Mouse (Mus musculus): ENCODE measurements around the gene Tbpl2. TPM values are rescaled to one million over a fixed set of nuclear protein-coding genes. Genes with fewer than 3 reads are reported as not detected.

The Tbpl2 gene
- polyA plus RNA-seq (2014; fragmentation: Illumina TruSeq; extraction: RNeasy Lipid Tissue Mini Kit (QIAGEN cat#74804); ENCODE audit: low replicate concordance), result not detected

DNA sequence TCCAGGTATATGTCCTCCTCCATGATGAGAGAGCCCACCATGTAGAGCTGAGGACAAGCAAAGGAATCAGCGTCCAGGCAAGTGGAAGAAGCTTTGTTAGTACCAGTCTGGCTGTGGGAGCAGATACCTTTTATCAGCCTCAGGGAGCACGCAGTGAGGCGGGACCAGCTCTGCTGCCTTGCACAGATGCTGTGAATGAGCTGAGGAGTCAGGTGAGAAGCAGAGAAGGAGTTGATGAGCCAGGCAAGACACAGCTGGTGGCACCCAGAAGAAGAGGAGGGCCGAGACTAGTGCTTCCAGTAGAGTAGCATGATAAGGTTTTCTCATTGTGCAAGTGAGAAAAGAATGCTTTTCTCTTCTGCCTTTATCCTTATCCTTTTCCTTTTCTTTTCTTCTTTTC, at the start of gene Tbpl2:
TSS of gene Tbpl2 (minus strand) at position 101 of the 400 bp plus-strand sequence.

DNA sequence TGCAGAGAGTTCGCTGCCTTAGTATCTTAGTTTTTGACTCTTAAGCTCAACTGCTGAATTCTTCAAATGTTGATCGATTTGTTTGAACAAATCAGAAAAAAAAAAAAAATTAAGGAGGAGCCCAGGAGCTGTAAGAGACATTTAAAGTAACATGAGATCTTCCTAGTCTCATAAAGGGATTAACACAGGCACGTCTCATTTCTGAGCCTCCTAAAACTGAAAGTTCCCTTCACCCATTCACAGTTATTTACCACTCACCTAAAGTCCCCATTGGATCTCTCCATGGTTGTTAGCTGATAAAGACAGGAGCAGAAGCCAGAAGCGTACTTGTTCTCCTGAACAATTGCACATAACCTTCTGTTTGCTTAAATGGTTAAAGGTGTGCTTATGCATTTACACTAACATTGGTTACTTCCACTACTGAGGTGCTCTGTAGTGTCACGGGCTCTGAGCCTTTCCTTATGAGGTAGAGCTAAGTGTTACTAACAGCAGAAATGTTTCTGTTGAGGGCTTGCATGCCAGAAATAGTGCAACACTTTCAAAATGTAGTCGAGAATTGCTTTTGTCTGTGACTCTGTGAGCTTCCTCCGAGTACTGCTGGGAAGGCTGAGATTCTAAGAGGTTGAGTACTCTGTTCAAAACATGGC, 46.9 kb downstream of the Tbpl2 start, which contains the start of gene Hnmt:
TSS of gene Hnmt (minus strand) at position 51 of the 647 bp plus-strand sequence.

Other genes starting within 250 kb of the Tbpl2 start
- 12.0 TPM for gene Hnmt, start 47.2 kb downstream of the Tbpl2 start, polyA plus RNA-seq (2014; fragmentation: Illumina TruSeq; extraction: RNeasy Lipid Tissue Mini Kit (QIAGEN cat#74804); ENCODE audit: low replicate concordance)
- not detected for gene Il1f8, start 56.6 kb upstream of the Tbpl2 start, polyA plus RNA-seq (2014; fragmentation: Illumina TruSeq; extraction: RNeasy Lipid Tissue Mini Kit (QIAGEN cat#74804); ENCODE audit: low replicate concordance)
- not detected for gene Il1f9, start 89.9 kb upstream of the Tbpl2 start, polyA plus RNA-seq (2014; fragmentation: Illumina TruSeq; extraction: RNeasy Lipid Tissue Mini Kit (QIAGEN cat#74804); ENCODE audit: low replicate concordance)
- gene Il1f6, start 118.8 kb upstream of the Tbpl2 start, polyA plus RNA-seq (2014; fragmentation: Illumina TruSeq; extraction: RNeasy Lipid Tissue Mini Kit (QIAGEN cat#74804); ENCODE audit: low replicate concordance), result not detected
- not detected for gene Il1f5, start 180.4 kb upstream of the Tbpl2 start, polyA plus RNA-seq (2014; fragmentation: Illumina TruSeq; extraction: RNeasy Lipid Tissue Mini Kit (QIAGEN cat#74804); ENCODE audit: low replicate concordance)
- gene Il1f10, start 194.6 kb upstream of the Tbpl2 start, polyA plus RNA-seq (2014; fragmentation: Illumina TruSeq; extraction: RNeasy Lipid Tissue Mini Kit (QIAGEN cat#74804); ENCODE audit: low replicate concordance), result not detected
- 8.1 TPM for gene Il1rn, start 240.3 kb upstream of the Tbpl2 start, polyA plus RNA-seq (2014; fragmentation: Illumina TruSeq; extraction: RNeasy Lipid Tissue Mini Kit (QIAGEN cat#74804); ENCODE audit: low replicate concordance)

All from small intestine, adult 10 weeks (tissue).